Mouse (Mus musculus): ENCODE measurements around the gene Mrgprg. TPM values are rescaled to one million over a fixed set of nuclear protein-coding genes. Genes with fewer than 3 reads are reported as not detected.

The Mrgprg gene
- polyA plus RNA-seq, 1 experiment: 0.08 TPM

- DNase-seq (ENCODE audit: low spot score): no peak
These were observed 11.3 kb downstream of the Mrgprg start for GRCm38 (mm10) chr7:143755357-143756124.

DNA sequence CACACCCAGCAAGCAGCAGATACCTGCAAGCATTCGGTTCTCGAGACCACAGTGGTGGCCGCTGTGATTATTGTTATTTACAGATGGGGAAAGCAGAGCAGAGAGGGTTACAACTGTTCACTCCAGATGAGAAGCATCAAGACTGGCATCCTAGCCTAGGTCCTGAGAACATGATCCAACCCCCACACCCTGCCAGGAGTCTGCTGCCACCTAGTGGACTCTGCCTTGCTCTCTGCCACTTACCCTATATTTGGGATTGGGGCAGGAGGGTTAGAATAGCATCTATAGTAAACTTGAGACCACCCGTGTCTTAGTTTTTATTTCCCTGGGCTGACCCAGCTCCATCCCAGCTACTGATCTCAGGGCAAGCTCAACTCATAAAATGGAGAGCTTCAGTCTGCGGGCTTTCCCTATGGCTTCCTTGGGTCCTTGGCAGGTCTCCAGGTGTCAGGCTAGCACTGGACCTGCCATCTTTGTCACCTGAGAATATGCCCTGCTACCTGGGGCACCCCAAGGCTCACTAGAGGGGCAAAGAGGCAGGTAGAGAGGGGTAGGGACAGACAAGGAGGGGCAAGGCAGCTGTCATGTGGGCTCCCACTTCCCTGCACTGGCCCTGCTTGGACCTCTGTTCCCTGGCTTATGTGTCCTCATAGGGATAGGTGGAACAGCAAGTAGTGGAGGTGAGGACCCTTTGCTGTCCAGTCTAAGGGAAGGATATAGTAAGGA lies 12.6 kb downstream of the Mrgprg start:
- no peak for DNase-seq (ENCODE audit: low spot score)

GRCm38 (mm10) chr7:143752606-143753005 lies 14.2 kb downstream of the Mrgprg start:
- no peak for DNase-seq (ENCODE audit: low spot score)

DNA sequence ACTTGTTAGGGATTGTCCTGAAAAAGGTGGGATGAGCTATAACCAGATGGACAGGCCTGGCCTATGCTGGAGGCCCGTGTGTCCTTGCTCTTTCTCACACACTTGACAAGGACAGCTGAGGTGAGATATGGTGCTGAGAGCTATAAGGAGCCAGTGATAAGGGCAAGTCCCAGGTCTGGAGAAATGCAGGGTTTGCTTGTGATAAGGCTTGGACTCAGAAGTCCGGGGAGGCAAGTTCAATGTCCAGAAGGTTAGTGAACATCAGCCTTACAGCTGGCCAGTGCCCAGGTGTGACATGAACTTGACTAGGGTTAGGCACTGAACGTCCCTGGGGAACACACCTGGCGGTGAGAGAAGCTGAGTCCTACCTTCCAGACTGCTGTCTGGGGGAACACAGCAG lies 14.7 kb downstream of the Mrgprg start:
- DNase-seq (ENCODE audit: low spot score): no peak

DNA sequence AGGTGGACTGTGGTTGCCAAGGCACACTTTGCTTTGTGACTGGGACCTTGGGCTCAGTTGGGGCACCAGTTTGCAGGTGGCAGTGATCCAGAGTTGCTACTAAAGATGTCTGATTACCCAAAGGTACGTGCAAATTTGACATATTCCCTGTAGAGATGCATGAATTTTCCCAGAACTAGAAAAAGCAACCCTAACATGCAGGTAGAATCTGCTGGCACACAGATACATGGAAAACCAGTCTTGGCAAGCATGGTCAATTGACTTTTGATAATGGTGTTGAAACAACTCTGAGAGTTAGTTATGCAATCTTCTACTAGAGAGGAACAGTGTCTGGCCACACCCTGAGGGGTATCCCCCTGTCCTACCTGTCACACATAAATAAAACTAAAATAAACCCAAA lies 15.4 kb downstream of the Mrgprg start:
- DNase-seq (ENCODE audit: low spot score): no peak

GRCm38 (mm10) chr7:143749045-143749444 lies 17.7 kb downstream of the Mrgprg start:
- no peak for DNase-seq (ENCODE audit: low spot score)

GRCm38 (mm10) chr7:143748041-143748868 lies 18.5 kb downstream of the Mrgprg start:
- DNase-seq (ENCODE audit: low spot score): peak; percentile 82

DNA sequence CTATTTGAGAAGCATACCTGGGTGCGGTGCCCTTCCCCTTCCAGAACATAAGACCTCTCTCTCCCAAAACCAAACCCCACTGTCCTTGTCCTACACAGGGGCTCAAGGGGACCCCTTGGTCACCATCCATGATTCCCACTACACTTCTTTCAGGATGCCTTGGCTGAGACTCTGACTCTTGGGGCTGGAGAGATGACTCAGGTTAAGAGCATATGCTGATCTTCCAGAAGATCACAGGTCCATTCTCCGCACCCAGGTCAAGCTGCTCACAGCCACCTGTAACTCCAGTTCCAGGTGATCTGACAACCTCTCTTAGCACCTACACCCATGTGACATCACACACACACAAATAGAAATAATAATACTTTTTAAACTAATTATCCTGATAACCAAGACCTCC lies 26.1 kb downstream of the Mrgprg start:
- no peak for DNase-seq (ENCODE audit: low spot score)

DNA sequence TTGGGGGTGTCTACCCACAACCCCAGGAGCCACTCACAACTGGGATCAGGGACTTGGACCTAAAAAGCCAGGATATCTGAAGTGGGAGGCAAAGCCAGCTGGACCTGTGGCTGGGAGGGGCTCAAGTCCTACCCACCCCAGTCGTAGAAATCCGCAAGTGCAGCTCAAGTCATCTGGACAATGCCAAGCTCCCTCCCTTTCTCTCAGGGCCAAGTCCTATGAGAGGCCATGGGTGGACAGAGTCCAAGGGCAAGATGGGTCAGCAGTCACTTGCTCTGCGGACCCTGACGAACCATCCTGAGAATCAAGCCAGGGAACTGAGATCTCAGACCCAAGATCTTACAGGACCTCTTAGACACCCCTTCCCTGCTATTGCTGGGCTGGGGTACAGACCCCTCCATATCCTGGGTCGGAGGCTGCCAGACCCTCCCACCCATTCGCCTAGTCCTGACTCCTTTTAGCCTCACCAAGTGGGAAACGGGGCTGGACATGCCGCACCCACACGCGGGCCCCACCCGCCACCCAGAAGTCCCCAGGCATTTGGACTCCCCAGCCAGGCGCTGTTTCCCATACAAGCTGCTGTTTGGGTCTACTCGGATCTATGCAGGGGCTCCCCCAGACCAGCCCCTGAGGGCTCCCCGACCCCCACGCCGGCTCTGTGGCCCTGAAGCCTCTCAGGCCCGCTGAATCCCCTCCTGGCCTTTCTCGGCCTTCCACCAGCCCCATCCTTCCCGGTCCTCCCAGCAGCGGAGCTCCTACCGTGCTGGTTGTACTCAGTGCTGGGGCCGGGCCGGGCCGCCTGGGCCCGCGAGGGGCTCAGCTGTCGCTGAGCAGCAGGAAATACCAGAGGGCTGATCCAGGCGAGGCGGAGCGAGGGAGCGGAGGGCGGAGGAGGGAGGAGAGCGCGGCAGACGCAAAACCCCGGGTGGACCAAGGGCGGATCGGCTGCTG lies 27.0 kb downstream of the Mrgprg start:
- peak; percentile 81 for DNase-seq (ENCODE audit: low spot score)

- no peak for DNase-seq (ENCODE audit: low spot score)
These were observed 28.2 kb downstream of the Mrgprg start for GRCm38 (mm10) chr7:143738601-143739006.

DNA sequence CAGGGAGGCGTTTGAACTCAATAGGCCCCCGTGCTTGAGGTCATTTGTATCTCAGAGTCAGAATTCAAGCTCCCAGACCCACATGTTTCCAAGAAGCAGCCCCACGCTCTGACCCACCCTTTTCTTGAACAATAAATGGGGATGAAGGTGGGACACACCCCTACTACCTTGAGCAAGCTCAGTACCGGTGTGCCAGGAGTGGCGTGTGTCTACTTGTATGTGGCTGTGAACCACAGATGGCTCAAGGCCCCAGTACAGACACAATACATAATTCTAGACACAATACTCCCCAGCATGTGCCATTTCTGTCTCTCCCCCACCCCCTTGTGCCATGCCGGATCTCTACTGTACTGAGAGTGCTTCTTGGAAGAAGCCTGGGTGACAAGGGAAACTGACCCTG lies 28.6 kb downstream of the Mrgprg start:
- DNase-seq (ENCODE audit: low spot score): no peak

GRCm38 (mm10) chr7:143733746-143734145 lies 33.0 kb downstream of the Mrgprg start:
- no peak for DNase-seq (ENCODE audit: low spot score)

GRCm38 (mm10) chr7:143729886-143730285 lies 36.9 kb downstream of the Mrgprg start:
- no peak for DNase-seq (ENCODE audit: low spot score)

- no peak for DNase-seq (ENCODE audit: low spot score)
These were observed 40.4 kb downstream of the Mrgprg start for GRCm38 (mm10) chr7:143726396-143726795.

DNA sequence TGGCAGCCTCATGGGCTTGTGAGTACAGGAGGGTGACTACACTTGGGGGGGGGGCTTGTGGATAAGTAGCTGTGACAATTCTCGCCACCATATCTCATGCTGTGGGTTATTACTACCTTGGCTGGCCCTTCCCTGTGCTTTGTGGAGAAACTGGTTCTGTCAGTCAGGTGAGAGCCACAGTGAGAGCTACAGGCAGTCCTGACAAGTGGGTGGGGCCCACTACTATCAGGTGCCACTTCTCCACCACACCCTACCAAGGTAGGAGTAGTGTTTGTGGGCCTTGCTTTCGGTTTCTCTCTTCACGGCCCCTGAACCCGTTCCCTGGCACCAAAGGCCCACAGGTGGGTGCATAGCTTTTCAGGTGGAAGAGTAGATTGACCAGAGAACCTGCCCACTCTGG lies 43.0 kb downstream of the Mrgprg start:
- DNase-seq (ENCODE audit: low spot score): no peak

GRCm38 (mm10) chr7:143722646-143723045 lies 44.1 kb downstream of the Mrgprg start:
- DNase-seq (ENCODE audit: low spot score): no peak

- no peak for DNase-seq (ENCODE audit: low spot score)
These were observed 49.0 kb downstream of the Mrgprg start for GRCm38 (mm10) chr7:143717811-143718210.

Data from urinary bladder, adult 2 months (tissue).